Mouse (Mus musculus) mouse trophoblast stem cell (cell line): ENCODE results near the gene Cldn19.

ENCODE experiments used
- in situ Hi-C, 2 experiments: fragments of 300-500 bp; cut with MseI, MboI; formaldehyde crosslinking; loops; 2 replicates in 1 of 2; 3 replicates in 1 of 2; pipeline ENCODE4 v1.15.1; 2025

Cldn19 gene

GRCm38 (mm10) chr4:119300761-119301160 is 45.5 kb downstream of the Cldn19 start:
- in situ Hi-C loops: no loop called here

GRCm38 (mm10) chr4:119301777-119302176 is 46.6 kb downstream of the Cldn19 start:
- in situ Hi-C loops: no loop called here

GRCm38 (mm10) chr4:119303291-119303690 is 48.1 kb downstream of the Cldn19 start:
- in situ Hi-C loops: no loop called here

GRCm38 (mm10) chr4:119305418-119305817 is 50.2 kb downstream of the Cldn19 start:
- in situ Hi-C loops: no loop called here
